Mouse (Mus musculus): ENCODE results near the gene Dnah3.

DNA sequence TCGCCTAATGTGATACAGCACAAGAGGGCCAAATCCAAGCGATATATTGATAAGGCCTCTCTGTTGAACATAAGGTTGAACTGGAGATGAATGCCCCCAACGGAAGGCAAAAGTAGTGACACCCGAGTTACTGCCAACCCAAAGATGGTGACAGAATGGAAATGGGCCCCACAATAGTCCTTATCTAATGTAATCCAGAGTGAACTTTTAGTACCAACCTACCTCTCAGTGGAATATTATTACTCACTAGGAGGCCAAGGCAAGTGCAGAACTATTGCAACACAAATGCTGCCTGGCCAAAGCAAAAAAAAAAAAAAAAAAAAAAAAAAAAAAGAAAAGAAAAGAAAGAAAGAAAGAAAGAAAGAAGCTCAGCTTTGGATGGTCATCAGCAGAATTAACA, 202.3 kb downstream of the Dnah3 start:
- no peak for TF ChIP-seq CTCF (conservative IDR thresholded peaks at IDR 0.05; ENCODE audit: insufficient read depth, insufficient read length, low read depth, low read length)
- TF ChIP-seq POLR2A (IDR thresholded peaks at IDR 0.05; ENCODE audit: low read depth, low read length): no peak

Measured in kidney, adult 2 months (tissue).